Mouse (Mus musculus) stomach, postnatal 0 days (tissue): Measurements from ENCODE around the gene Cacnb4.

ENCODE experiments used
- CTCF ChIP-seq: IDR thresholded peaks from 2 replicates; pipeline ENCODE4 v1.5.1; 2016; ENCODE audit warnings: antibody characterized with exemption, low read depth, mild to moderate bottlenecking, moderate library complexity
- EP300 ChIP-seq: optimal IDR thresholded peaks from 2 replicates; pipeline ENCODE3; 2016; ENCODE audit warnings: antibody characterized with exemption

- TF ChIP-seq CTCF: no peak
- TF ChIP-seq EP300: no peak
These were observed 37.1 kb downstream of the Cacnb4 start for GRCm38 (mm10) chr2:52639530-52639875.
